Mouse (Mus musculus) hindbrain, embryonic 16.5 days (tissue): Measurements from ENCODE around the gene Atp1b3. TPM values are rescaled to one million over a fixed set of nuclear protein-coding genes. Genes with fewer than 3 reads are reported as not detected.

ENCODE experiments used
- ATAC-seq: fragments of 200-750 bp; cut with Nextera tagmentation; 2 replicates; pipeline ENCODE4 v1.8.0; 2017; ENCODE audit warnings: moderate TSS enrichment, moderate library complexity
- H3K27ac ChIP-seq: fragments of 300-500 bp; sonication (generic); 2 replicates; pipeline ENCODE4 v1.5.1; 2014; ENCODE audit warnings: low read depth, mild to moderate bottlenecking, control low read depth, low read length, moderate library complexity
- H3K27me3 ChIP-seq: fragments of 300-500 bp; sonication (generic); replicated peaks from 2 replicates; pipeline ENCODE4 v1.6.1; 2014; ENCODE audit warnings: low read length; ENCODE audit not compliant: control insufficient read depth, insufficient read depth
- H3K36me3 ChIP-seq: fragments of 300-500 bp; sonication (generic); 2 replicates; pipeline ENCODE4 v1.6.1; 2014; ENCODE audit warnings: mild to moderate bottlenecking, low read length, moderate library complexity, mixed read lengths; ENCODE audit not compliant: control insufficient read depth, insufficient read depth
- H3K4me1 ChIP-seq: fragments of 300-500 bp; sonication (generic); 2 replicates; pipeline ENCODE4 v1.6.1; 2014; ENCODE audit warnings: low read depth, low read length; ENCODE audit not compliant: control insufficient read depth, insufficient read depth
- H3K4me2 ChIP-seq: fragments of 300-500 bp; sonication (generic); 2 replicates; pipeline ENCODE4 v1.6.1; 2014; ENCODE audit warnings: mild to moderate bottlenecking, low read length, control low read depth, moderate library complexity
- H3K4me3 ChIP-seq: fragments of 300-500 bp; sonication (generic); 2 replicates; pipeline ENCODE4 v1.5.1; 2014; ENCODE audit warnings: mild to moderate bottlenecking, low read length, control low read depth, moderate library complexity
- H3K9ac ChIP-seq: fragments of 300-500 bp; sonication (generic); 2 replicates; pipeline ENCODE4 v1.6.1; 2014; ENCODE audit warnings: low read depth, mild to moderate bottlenecking, control low read depth, low read length, moderate library complexity
- H3K9me3 ChIP-seq: fragments of 300-500 bp; sonication (generic); 2 replicates; pipeline ENCODE4 v1.6.1; 2014; ENCODE audit warnings: mild to moderate bottlenecking, low read length, moderate library complexity; ENCODE audit not compliant: control insufficient read depth
- WGBS: fragments of 180-500 bp; shearing (Covaris S2); extraction: QIAGEN DNeasy Blood & Tissue Kit; methylation state at CpG from one replicate; pipeline ENCODE4 v1.1.7; 2014; 5-methylcytosine and 5-hydroxymethylcytosine counted together
- polyA plus RNA-seq: library from polyadenylated mRNA; unstranded; fragments of >200 nt; fragmentation: Nextera tagmentation; extraction: Ambion mirVana; gene quantifications from 2 replicates; pipeline ENCODE4 v1.2.1, GENCODE M21; 2015

Gene Atp1b3
- polyA plus RNA-seq, 1 experiment from 2014 or later, result 199 TPM

DNA sequence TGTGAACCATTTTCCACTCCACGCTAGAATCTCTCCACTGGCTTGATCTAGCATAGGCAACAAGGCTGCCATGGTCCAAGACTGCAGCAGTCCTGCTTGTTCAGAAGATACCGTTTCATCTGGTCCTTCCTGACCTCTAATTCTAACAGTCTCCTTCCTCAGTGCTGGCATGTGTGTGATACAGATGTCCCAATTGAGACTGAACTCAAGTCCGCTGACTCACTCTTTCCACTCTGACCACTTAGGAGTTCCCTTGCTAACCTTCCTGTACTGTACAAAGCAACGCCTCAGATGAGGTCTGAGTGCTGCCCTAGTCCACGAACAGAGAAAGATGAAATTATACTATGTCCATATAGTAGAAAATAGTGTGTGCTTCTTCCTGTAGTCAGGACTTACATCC is 28.9 kb upstream of the Atp1b3 start:
- no peak overlapping the region for H3K4me2 ChIP-seq
- no peak overlapping the region for H3K27ac ChIP-seq
- 90% methylated on average over 5 of the region's 5 CpGs for WGBS
- H3K9ac ChIP-seq, result no peak overlapping the region
- no peak for ATAC-seq
- H3K4me1 ChIP-seq, result no peaks in the 10 kb centered on the region
- no peak overlapping the region for H3K4me3 ChIP-seq
- H3K9me3 ChIP-seq, result no peaks in the 10 kb centered on the region
- H3K36me3 ChIP-seq, result no peaks in the 10 kb centered on the region
- H3K27me3 ChIP-seq, result no peaks in the 10 kb centered on the region

GRCm38 (mm10) chr9:96391921-96392320 is 27.7 kb upstream of the Atp1b3 start:
- Histone ChIP-seq H3K4me3 (no peak overlapping the region), H3K36me3 (no peaks in the 10 kb centered on the region), H3K9me3 (no peaks in the 10 kb centered on the region), H3K9ac (no peak overlapping the region), H3K27ac (no peak overlapping the region), H3K27me3 (no peaks in the 10 kb centered on the region), H3K4me1 (no peaks in the 10 kb centered on the region), H3K4me2 (no peak overlapping the region)
- 89% methylated on average over 1 of the region's 1 CpGs for WGBS
- ATAC-seq, result no peak

- Histone ChIP-seq H3K4me1 (no peaks in the 10 kb centered on the region), H3K4me2 (no peak overlapping the region), H3K36me3 (no peaks in the 10 kb centered on the region), H3K9ac (no peak overlapping the region), H3K4me3 (no peak overlapping the region), H3K27me3 (no peaks in the 10 kb centered on the region), H3K9me3 (no peaks in the 10 kb centered on the region), H3K27ac (no peak overlapping the region)
- WGBS, result 77% methylated on average over 18 of the region's 18 CpGs
- no peak for ATAC-seq
Observed at GRCm38 (mm10) chr9:96383714-96384487, 19.7 kb upstream of the Atp1b3 start.

- H3K4me1 ChIP-seq, result no peaks in the 10 kb centered on the region
- H3K4me3 ChIP-seq, result no peak overlapping the region
- no peaks in the 10 kb centered on the region for H3K36me3 ChIP-seq
- H3K4me2 ChIP-seq, result no peak overlapping the region
- 77% methylated on average over 4 of the region's 4 CpGs for WGBS
- ATAC-seq, result no peak
- H3K27me3 ChIP-seq, result no peaks in the 10 kb centered on the region
- no peak overlapping the region for H3K27ac ChIP-seq
- no peaks in the 10 kb centered on the region for H3K9me3 ChIP-seq
- H3K9ac ChIP-seq, result no peak overlapping the region
Observed at GRCm38 (mm10) chr9:96382756-96383155, 18.5 kb upstream of the Atp1b3 start.

DNA sequence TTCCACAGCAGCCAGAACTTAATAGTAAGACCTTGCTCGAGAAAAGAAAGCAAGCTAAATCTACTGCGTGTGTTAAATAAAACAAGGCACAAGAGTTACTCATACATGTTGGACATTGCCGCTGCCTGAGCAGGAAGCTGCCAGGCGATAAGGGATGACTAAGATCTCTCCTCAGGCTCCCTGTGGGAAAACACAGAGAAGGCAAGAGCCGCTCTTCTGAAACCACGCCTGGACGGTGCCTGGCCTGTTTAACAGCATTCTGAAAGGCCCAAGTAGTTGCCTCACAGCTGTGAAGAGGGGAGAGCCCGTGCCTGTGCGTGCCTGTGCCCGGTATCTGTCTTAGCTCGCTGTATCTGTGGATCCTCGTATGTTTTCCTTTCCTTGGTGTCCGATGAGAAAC is 17.2 kb upstream of the Atp1b3 start:
- Histone ChIP-seq H3K4me2 (no peak overlapping the region), H3K27ac (no peak overlapping the region), H3K4me3 (no peak overlapping the region), H3K27me3 (no peaks in the 10 kb centered on the region), H3K9me3 (no peaks in the 10 kb centered on the region), H3K9ac (no peak overlapping the region), H3K4me1 (no peaks in the 10 kb centered on the region), H3K36me3 (no peaks in the 10 kb centered on the region)
- ATAC-seq, result no peak
- 83% methylated on average over 13 of the region's 13 CpGs for WGBS

DNA sequence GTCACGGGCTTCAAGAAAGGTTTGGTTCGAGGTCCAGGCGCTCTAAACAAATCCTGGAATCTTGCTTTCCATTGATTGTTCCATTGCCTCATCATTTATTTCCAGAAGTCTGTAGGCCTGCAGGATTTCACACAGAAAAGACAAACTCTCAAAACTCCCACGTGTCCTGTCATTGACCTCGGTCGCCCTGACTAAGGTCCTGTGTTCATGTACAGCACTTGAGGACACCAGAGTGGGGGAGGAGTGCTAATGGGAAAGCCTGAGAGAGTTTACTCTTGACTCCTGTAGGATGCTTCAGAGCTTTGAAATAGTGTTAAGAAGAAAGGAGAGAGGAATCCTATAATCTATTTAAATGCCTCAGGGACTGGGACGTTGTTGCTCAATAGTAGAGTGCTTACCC is 15.3 kb upstream of the Atp1b3 start:
- Histone ChIP-seq H3K4me2 (no peak overlapping the region), H3K4me1 (no peaks in the 10 kb centered on the region), H3K27me3 (no peaks in the 10 kb centered on the region), H3K27ac (no peak overlapping the region), H3K36me3 (no peaks in the 10 kb centered on the region), H3K4me3 (no peak overlapping the region), H3K9ac (no peak overlapping the region), H3K9me3 (no peaks in the 10 kb centered on the region)
- WGBS, result 72% methylated on average over 7 of the region's 7 CpGs
- ATAC-seq, result no peak

DNA sequence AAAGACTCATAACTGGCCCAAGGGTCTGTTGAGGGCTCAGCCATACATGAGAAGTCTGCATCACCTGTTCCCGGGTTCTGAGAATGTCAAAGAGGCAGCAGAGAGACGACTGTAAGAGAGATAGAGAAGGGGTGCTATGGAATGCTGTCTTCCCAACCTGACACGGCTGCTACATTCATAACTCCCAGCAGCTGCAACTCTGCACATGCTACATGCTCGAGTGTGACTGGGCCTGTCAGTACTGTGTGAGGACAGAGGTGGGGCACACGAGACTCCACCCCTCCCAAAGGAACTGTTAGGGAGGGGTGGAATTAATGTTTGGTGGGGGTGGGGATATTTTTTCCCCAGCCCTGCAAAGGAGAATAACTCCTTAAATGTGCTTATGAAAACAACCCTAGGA is 14.5 kb upstream of the Atp1b3 start:
- no peak overlapping the region for H3K4me3 ChIP-seq
- 77% methylated on average over 5 of the region's 5 CpGs for WGBS

GRCm38 (mm10) chr9:96377096-96377495 is 12.9 kb upstream of the Atp1b3 start:
- no peak for ATAC-seq
- Histone ChIP-seq H3K27ac (no peak overlapping the region), H3K9ac (no peak overlapping the region), H3K4me3 (no peak overlapping the region), H3K36me3 (no peaks in the 10 kb centered on the region), H3K4me1 (no peaks in the 10 kb centered on the region), H3K4me2 (no peak overlapping the region), H3K27me3 (no peaks in the 10 kb centered on the region), H3K9me3 (no peaks in the 10 kb centered on the region)
- WGBS, result 94% methylated on average over 1 of the region's 1 CpGs

More for the DNA sequence above, 14.5 kb upstream of the Atp1b3 start:
- Histone ChIP-seq H3K36me3 (no peaks in the 10 kb centered on the region), H3K27me3 (no peaks in the 10 kb centered on the region), H3K9me3 (no peaks in the 10 kb centered on the region), H3K27ac (no peak overlapping the region), H3K4me1 (no peaks in the 10 kb centered on the region), H3K4me2 (no peak overlapping the region), H3K9ac (no peak overlapping the region)
- no peak for ATAC-seq

- Histone ChIP-seq H3K27ac (no peak overlapping the region), H3K4me3 (no peak overlapping the region), H3K9me3 (no peaks in the 10 kb centered on the region), H3K4me1 (no peaks in the 10 kb centered on the region), H3K36me3 (no peaks in the 10 kb centered on the region), H3K9ac (no peak overlapping the region), H3K4me2 (no peak overlapping the region), H3K27me3 (no peaks in the 10 kb centered on the region)
- ATAC-seq, result no peak
- WGBS, result 85% methylated on average over 3 of the region's 3 CpGs
Observed at GRCm38 (mm10) chr9:96375819-96376218, 11.6 kb upstream of the Atp1b3 start.
